Mouse (Mus musculus) C2C12 (cell line): ENCODE results near the gene Cyp4f13. TPM values are rescaled to one million over a fixed set of nuclear protein-coding genes. Genes with fewer than 3 reads are reported as not detected.
A peak's percentile ranks its signal among the peaks of the same experiment; 100 is the strongest.

Experiments used
- H3K27me3 ChIP-seq: one replicate; pipeline ENCODE4 v1.6.1; 2011; ENCODE audit not compliant: control insufficient read depth, insufficient read depth, insufficient read length
- H3K36me3 ChIP-seq: one replicate; pipeline ENCODE4 v1.6.1; 2011; ENCODE audit not compliant: control insufficient read depth, insufficient read depth
- H3K4me3 ChIP-seq: one replicate; pipeline ENCODE4 v1.5.1; 2011; ENCODE audit warnings: mild to moderate bottlenecking, control low read depth; ENCODE audit not compliant: poor library complexity, insufficient read depth, severe bottlenecking
- H3K79me2 ChIP-seq: one replicate; pipeline ENCODE4 v1.6.1; 2011; ENCODE audit not compliant: control insufficient read depth, insufficient read depth
- H3K79me3 ChIP-seq: one replicate; pipeline ENCODE4 v1.6.1; 2011; ENCODE audit warnings: low read depth, control low read depth
- H3ac ChIP-seq: one replicate; pipeline ENCODE3; 2011; ENCODE audit warnings: low read depth; ENCODE audit not compliant: control insufficient read depth, insufficient read length
- CEBPB ChIP-seq: IDR thresholded peaks from one replicate; pipeline ENCODE4 v1.6.1; 2011; ENCODE audit warnings: low read depth, mild to moderate bottlenecking, control low read depth, moderate library complexity
- CTCF ChIP-seq: IDR thresholded peaks from one replicate; pipeline ENCODE4 v1.5.1; 2011; ENCODE audit not compliant: control insufficient read depth, insufficient read depth, insufficient read length
- FOSL1 ChIP-seq: IDR thresholded peaks from one replicate; pipeline ENCODE4 v1.8.0; 2011; ENCODE audit warnings: mild to moderate bottlenecking, low read length; ENCODE audit not compliant: poor library complexity, insufficient read depth, severe bottlenecking
- MAX ChIP-seq: IDR thresholded peaks from one replicate; pipeline ENCODE4 v1.6.1; 2011; ENCODE audit warnings: mild to moderate bottlenecking, control low read depth
- MYOD1 ChIP-seq: IDR thresholded peaks from one replicate; pipeline ENCODE4 v1.6.1; 2011; ENCODE audit warnings: low read depth; ENCODE audit not compliant: control insufficient read depth, insufficient read length
- MYOG ChIP-seq: IDR thresholded peaks from one replicate; pipeline ENCODE4 v1.6.1; 2011; ENCODE audit not compliant: control insufficient read depth, insufficient read length; ENCODE audit errors: extremely low read depth
- USF1 ChIP-seq: IDR thresholded peaks from one replicate; pipeline ENCODE4 v1.6.1; 2011; ENCODE audit warnings: low read depth, mild to moderate bottlenecking, control low read depth, moderate library complexity
- polyA plus RNA-seq: library from polyadenylated mRNA; unstranded; fragments of >200 nt; fragmentation: generic; extraction: Trizol; gene quantifications from one replicate; pipeline ENCODE4 v1.2.1, GENCODE M21; 2012; ENCODE audit warnings: missing spikeins

Cyp4f13 gene
- polyA plus RNA-seq, 1 experiment = 1.5 TPM

DNA sequence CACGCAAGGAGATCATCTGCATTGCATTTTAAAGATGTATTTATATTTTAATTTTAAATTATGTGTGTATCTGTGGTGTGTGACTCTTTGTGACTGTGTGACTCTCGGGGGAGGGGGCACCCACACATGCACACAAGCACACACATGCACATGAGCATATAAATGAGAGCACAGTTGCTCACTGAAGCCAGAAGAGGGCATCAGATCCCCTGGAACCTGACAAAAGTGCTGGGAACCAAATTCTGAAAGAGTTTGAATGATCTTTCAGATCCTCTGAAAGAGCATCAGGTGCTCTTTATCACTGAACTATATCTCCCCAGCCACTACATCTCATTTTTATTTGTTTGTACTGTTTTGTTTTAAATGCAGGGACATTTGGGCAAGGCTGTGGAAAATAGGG, 42.8 kb downstream of the Cyp4f13 start:
- Histone ChIP-seq H3K79me2 (no peaks in the 10 kb centered on the region), H3ac (no peak overlapping the region), H3K79me3 (no peaks in the 10 kb centered on the region), H3K27me3 (peaks cover 9% of the 10 kb centered on the region), H3K4me3 (no peak overlapping the region), H3K36me3 (no peaks in the 10 kb centered on the region)
- TF ChIP-seq USF1 (no peak), CTCF (no peak), FOSL1 (no peak), CEBPB (no peak), MYOD1 (no peak), MYOG (no peak), MAX (no peak)

DNA sequence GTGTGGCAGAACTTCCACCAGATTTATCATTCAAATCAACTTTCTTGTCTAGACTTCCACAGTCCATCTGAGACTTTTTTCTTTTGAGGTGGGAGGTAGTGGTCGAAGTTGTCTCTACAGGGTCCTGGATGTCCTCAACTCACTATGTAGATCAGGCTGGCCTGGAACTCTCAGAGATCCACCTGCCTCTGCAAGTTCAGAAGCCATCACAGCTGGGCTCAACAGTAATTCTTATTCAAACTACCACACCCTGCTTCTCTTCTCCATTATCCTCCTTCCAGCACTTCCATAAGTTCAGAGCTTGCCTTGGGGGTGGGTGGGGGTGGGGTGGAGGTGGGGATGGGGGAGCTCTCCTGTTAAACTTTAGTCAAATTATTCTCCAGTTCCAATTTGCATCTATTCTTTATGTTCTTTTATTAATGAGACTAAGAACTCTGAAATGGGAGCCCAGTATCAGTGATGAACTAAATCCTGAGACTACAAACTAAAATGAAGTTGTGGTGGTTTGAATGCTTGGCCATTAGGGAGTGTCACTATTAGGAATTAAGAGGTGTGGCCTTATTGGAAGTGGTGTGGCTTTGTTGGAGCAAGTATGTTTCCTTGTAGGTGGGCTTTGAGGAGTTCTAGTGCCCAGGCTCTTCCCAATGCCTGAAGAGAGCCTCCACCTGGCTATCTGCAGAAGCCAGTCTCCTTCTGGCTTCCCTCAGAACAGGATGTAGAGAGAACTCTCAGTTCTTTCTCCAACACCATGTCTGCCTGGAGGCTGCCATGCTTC, 45.3 kb downstream of the Cyp4f13 start:
- no peaks in the 10 kb centered on the region for H3K79me3 ChIP-seq
- no peak overlapping the region for H3K4me3 ChIP-seq
- no peaks in the 10 kb centered on the region for H3K36me3 ChIP-seq
- peaks cover 2% of the 10 kb centered on the region for H3K27me3 ChIP-seq
- no peaks in the 10 kb centered on the region for H3K79me2 ChIP-seq
- TF ChIP-seq FOSL1 = no peak
- TF ChIP-seq CTCF = no peak
- TF ChIP-seq CEBPB = no peak
- no peak overlapping the region for H3ac ChIP-seq

DNA sequence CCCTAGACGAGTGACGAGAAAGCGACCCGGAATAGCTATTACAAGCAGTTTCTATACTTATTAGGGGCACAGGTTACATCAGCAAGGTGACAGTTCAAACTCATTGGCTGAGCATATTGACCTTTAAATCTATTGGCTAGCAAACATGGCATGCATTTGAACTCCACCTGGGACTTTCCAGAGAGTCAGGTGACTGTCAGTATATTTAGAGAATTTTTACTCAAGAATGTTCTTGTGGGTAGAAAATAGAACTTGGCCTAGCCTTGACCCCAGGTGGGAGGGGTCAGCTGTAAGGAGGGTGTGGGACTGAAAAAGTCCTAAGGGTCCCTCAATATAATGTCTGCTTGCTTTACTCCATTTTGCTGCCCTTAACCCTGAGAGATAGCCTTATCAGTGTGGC, 51.8 kb downstream of the Cyp4f13 start:
- Histone ChIP-seq H3K4me3 (no peak overlapping the region), H3K79me2 (peaks cover 9% of the 10 kb centered on the region), H3K27me3 (peaks cover 6% of the 10 kb centered on the region), H3K79me3 (peaks cover 3% of the 10 kb centered on the region), H3K36me3 (no peaks in the 10 kb centered on the region), H3ac (no peak overlapping the region)
- no peak for TF ChIP-seq MYOD1
- TF ChIP-seq MYOG = no peak
- TF ChIP-seq CEBPB = no peak
- no peak for TF ChIP-seq CTCF
- no peak for TF ChIP-seq FOSL1
- TF ChIP-seq USF1 = no peak
- TF ChIP-seq MAX = no peak

- Histone ChIP-seq H3K79me3 (peaks cover 5% of the 10 kb centered on the region), H3K27me3 (peaks cover 6% of the 10 kb centered on the region), H3K36me3 (no peaks in the 10 kb centered on the region), H3K4me3 (no peak overlapping the region), H3K79me2 (peaks cover 15% of the 10 kb centered on the region), H3ac (no peak overlapping the region)
- TF ChIP-seq USF1 (no peak), CTCF (no peak), MYOD1 (no peak), MYOG (no peak), FOSL1 (no peak)
Observed at GRCm38 (mm10) chr17:32893901-32894300, 53.3 kb downstream of the Cyp4f13 start.

- peak within 1 kb of the TSS; percentile 53 for H3K4me3 ChIP-seq
- no peak for TF ChIP-seq USF1
- no peak for TF ChIP-seq MYOD1
- no peak for TF ChIP-seq FOSL1
- TF ChIP-seq MYOG = no peak
- TF ChIP-seq CTCF = peak; percentile 30
- H3K27me3 ChIP-seq = no peaks in the 10 kb centered on the region
- H3K79me3 ChIP-seq = peaks cover 5% of the 10 kb centered on the region
- peaks cover 15% of the 10 kb centered on the region for H3K79me2 ChIP-seq
- H3ac ChIP-seq = peak within 1 kb of the TSS; percentile 78
- H3K36me3 ChIP-seq = no peaks in the 10 kb centered on the region
Observed at GRCm38 (mm10) chr17:32891239-32892180, 55.7 kb downstream of the Cyp4f13 start, which contains the start of gene Zfp870. TSS of gene Zfp870 (minus strand) at chr17:32891642.
